Comparison of ENCODE assay signal across 15 mouse cellular contexts in the genomic region with DNA sequence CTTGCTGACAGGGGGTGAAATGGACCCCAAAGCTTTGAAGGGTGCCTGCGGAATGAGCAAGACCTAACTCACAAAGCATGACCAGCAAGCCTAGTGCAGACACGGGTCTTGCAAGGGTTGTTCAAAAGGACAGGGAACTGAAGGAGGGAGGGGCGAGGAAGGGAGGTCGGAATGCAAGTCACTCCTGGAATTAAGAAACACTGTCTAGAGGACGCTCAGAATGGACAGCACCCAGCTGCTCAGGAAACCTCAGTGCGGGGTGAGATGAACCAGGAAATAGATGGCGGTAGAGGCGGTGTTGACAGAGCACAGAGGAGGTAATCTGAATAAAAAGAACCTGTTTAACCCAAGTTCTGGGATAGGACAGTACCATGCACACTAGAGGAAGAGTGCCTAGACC.
DNase-seq lines count a peak whose midpoint lies in the region; ATAC-seq lines count a peak whose summit lies in the region.
"Had no signal": no experiment of that assay in that cellular context is flagged by ENCODE, and none has a peak within 500 bp of the region (broad histone marks: within the 10 kb centered on the region; RNA-seq: fewer than 3 reads in every experiment).

No protein-coding gene starts in this region.

- peaks cover 25% of the 10 kb centered on the region for H3K4me1 ChIP-seq in kidney, embryonic 15.5 days
- peaks cover 15% of the 10 kb centered on the region for H3K4me1 ChIP-seq in intestine, embryonic 15.5 days (replicated peaks)
- H3K4me1 ChIP-seq: neural tube, embryonic 12.5 days had no signal

- no peak overlapping the region for H3K27ac ChIP-seq in kidney, embryonic 15.5 days
- H3K27ac ChIP-seq in intestine, embryonic 15.5 days = no peak overlapping the region
- H3K27ac ChIP-seq: hindbrain, embryonic 14.5 days; left cerebral cortex, adult 2 months; limb, embryonic 15.5 days; neural tube, embryonic 12.5 days had no signal

- no peaks in the 10 kb centered on the region for H3K9me3 ChIP-seq in kidney, embryonic 15.5 days (replicated peaks)
- H3K9me3 ChIP-seq in intestine, embryonic 15.5 days = no peaks in the 10 kb centered on the region
- H3K9me3 ChIP-seq: limb, embryonic 15.5 days; neural tube, embryonic 12.5 days had no signal

- DNase-seq in kidney, adult 18-20 months = no peak
- peak; percentile 28 to 29 for DNase-seq in kidney, postnatal 36 days
- peak; percentile 32 for DNase-seq in yolk sac, embryonic 10.5 days (ENCODE audit: low spot score)
- no peak for DNase-seq in gastrocnemius, postnatal 10 days
- no peak for DNase-seq in right cerebral cortex, adult 2 months (ENCODE audit: low spot score in 2 of 2)
- DNase-seq: gastrocnemius, postnatal 14 days had no signal

- no peak overlapping the region for H3K4me3 ChIP-seq in kidney, embryonic 15.5 days (replicated peaks)
- H3K4me3 ChIP-seq in intestine, embryonic 15.5 days (replicated peaks) = no peak overlapping the region
- H3K4me3 ChIP-seq: left cerebral cortex, adult 2 months; limb, embryonic 15.5 days; neural tube, embryonic 12.5 days had no signal

- WGBS in kidney, embryonic 15.5 days = 35% methylated on average over 8 of the region's 8 CpGs
- WGBS in intestine, embryonic 15.5 days = 38% methylated on average over 8 of the region's 8 CpGs

- H3K4me2 ChIP-seq in kidney, embryonic 15.5 days = no peak overlapping the region
- H3K4me2 ChIP-seq in intestine, embryonic 15.5 days (replicated peaks) = no peak overlapping the region; the same call in 1 of the 2 replicates
- H3K4me2 ChIP-seq: heart, embryonic 11.5 days; hindbrain, embryonic 14.5 days; limb, embryonic 15.5 days; neural tube, embryonic 12.5 days had no signal

- no peak overlapping the region for H3K9ac ChIP-seq in kidney, embryonic 15.5 days
- H3K9ac ChIP-seq in intestine, embryonic 15.5 days = no peak overlapping the region
- H3K9ac ChIP-seq: hindbrain, embryonic 14.5 days; limb, embryonic 15.5 days; neural tube, embryonic 12.5 days had no signal

- no peaks in the 10 kb centered on the region for H3K27me3 ChIP-seq in kidney, embryonic 15.5 days
- H3K27me3 ChIP-seq in intestine, embryonic 15.5 days (replicated peaks) = no peaks in the 10 kb centered on the region
- H3K27me3 ChIP-seq: neural tube, embryonic 12.5 days had no signal

- H3K36me3 ChIP-seq in kidney, embryonic 15.5 days = no peaks in the 10 kb centered on the region
- no peaks in the 10 kb centered on the region for H3K36me3 ChIP-seq in intestine, embryonic 15.5 days
- H3K36me3 ChIP-seq: limb, embryonic 15.5 days; neural tube, embryonic 12.5 days had no signal

- ATAC-seq in kidney, embryonic 15.5 days (replicated peaks; ENCODE audit: low FRiP score) = peak; percentile 47; the same call in 1 of the 2 replicates
- ATAC-seq in intestine, embryonic 15.5 days = peak; percentile 46
- ATAC-seq: CD4-positive, CD25-positive, alpha-beta regulatory T cell, adult 4 months; forebrain, embryonic 16.5 days had no signal

Comparison
In these comparisons a context has a peak if more than half of its experiments do, and no peak if none do; other contexts are left out.
1. DNase-seq: peak in kidney, postnatal 36 days (2 of 2) and yolk sac, embryonic 10.5 days (single experiment); none in kidney, adult 18-20 months (single experiment), gastrocnemius, postnatal 10 days (single experiment) and right cerebral cortex, adult 2 months (0 of 2).